Mouse (Mus musculus): ENCODE data around the gene Vmn1r62. TPM values are rescaled to one million over a fixed set of nuclear protein-coding genes. Genes with fewer than 3 reads are reported as not detected.
"Not testable (repeated sequence)": the region's sequence is repeated elsewhere in the genome, so short reads cannot be mapped to it uniquely, and the experiment has no call there.

Gene Vmn1r62
- not detected in 2 replicates for total RNA-seq (2012; rRNA removed)

GRCm38 (mm10) chr7:5673331-5673730 lies at the start of gene Vmn1r62:
Gene Vmn1r62, plus strand, starts transcription at chr7:5673631.
- H3K4me1 ChIP-seq (ENCODE audit: control insufficient read depth in 2 of 2, insufficient read depth in 2 of 2, low read length in 2 of 2, poor library complexity in 1 of 2); H3K9ac ChIP-seq (ENCODE audit: insufficient read depth, low read depth, low read length, poor library complexity, severe bottlenecking); H3K4me3 ChIP-seq (ENCODE audit: insufficient read depth in 1 of 2, low read depth in 1 of 2, low read length in 2 of 2, poor library complexity in 1 of 2, severe bottlenecking in 1 of 2); H3K36me3 ChIP-seq (ENCODE audit: control insufficient read depth, insufficient read depth, low read length, poor library complexity, severe bottlenecking); in situ Hi-C loops (cut with MboI; ENCODE audit: low sequenced_read_pairs in 2 of 2, unreplicated experiment in 2 of 2); DNase-seq (ENCODE audit: low read depth, low spot score); H3K9me3 ChIP-seq (ENCODE audit: control insufficient read depth, insufficient read depth, low read depth, low read length); H3K27ac ChIP-seq (ENCODE audit: insufficient read depth, low read depth, low read length, poor library complexity, severe bottlenecking): not testable (repeated sequence)

Other genes with a start within 250 kb of the Vmn1r62 start
- not detected in 2 replicates for gene Vmn1r59, start 216.9 kb upstream of the Vmn1r62 start, total RNA-seq (2012; rRNA removed)
- not detected in 2 replicates for gene Vmn2r28, start 179.7 kb upstream of the Vmn1r62 start, total RNA-seq (2012; rRNA removed)
- not detected in 2 replicates for gene Vmn1r60, start 126.3 kb upstream of the Vmn1r62 start, total RNA-seq (2012; rRNA removed)
- not detected in 2 replicates for gene Vmn1r61, start 60.3 kb upstream of the Vmn1r62 start, total RNA-seq (2012; rRNA removed)
- gene Vmn1r63, start 131.8 kb downstream of the Vmn1r62 start, total RNA-seq (2012; rRNA removed) = not detected in 2 replicates
- not detected in 2 replicates for gene Vmn1r64, start 210.9 kb downstream of the Vmn1r62 start, total RNA-seq (2012; rRNA removed)